Mouse (Mus musculus) stomach, postnatal 0 days (tissue): ENCODE data around the gene Mab21l3.

ENCODE experiments used
- CTCF ChIP-seq: IDR thresholded peaks from 2 replicates; pipeline ENCODE4 v1.5.1; 2016; ENCODE audit warnings: antibody characterized with exemption, low read depth, mild to moderate bottlenecking, moderate library complexity
- EP300 ChIP-seq: optimal IDR thresholded peaks from 2 replicates; pipeline ENCODE3; 2016; ENCODE audit warnings: antibody characterized with exemption

DNA sequence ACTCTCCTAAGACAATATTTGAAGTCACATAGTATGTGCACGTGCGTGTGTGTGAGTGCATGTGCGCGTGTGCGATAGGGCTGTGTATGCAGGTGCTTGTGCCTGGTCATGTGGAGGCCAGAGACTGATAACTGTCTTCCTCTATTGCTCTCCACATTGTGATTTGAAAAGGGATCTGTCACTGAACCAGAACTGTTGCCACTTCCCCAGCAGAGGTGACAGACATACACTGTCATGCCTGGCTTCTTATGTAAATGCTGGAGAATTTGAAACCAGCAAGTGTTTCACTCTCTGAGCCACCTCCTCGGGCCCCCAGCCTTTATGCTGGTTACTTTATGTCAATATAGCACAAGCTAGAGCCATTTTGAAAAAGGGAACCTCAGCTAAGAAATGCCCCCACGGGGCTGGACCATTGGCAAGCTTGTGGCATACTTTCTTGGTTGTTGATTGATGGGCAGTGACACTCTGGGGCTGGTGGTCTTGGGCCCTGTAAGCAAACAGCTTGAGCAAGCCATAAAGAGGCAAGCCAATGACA, 46.7 kb upstream of the Mab21l3 start:
- TF ChIP-seq CTCF (no peak), EP300 (no peak)
